Mouse (Mus musculus): ENCODE data around the gene Mob3b.

- no peak for TF ChIP-seq CTCF (conservative IDR thresholded peaks at IDR 0.05; ENCODE audit: low read length)
- TF ChIP-seq POU5F1 (IDR thresholded peaks at IDR 0.05; ENCODE audit: borderline replicate concordance, low read length) = no peak
Observed at GRCm38 (mm10) chr4:35098552-35098951, 58.7 kb downstream of the Mob3b start.
